Mouse (Mus musculus) liver, embryonic 15.5 days (tissue): ENCODE measurements around the gene Iars2. TPM values are rescaled to one million over a fixed set of nuclear protein-coding genes. Genes with fewer than 3 reads are reported as not detected.
A peak's percentile ranks its signal among the peaks of the same experiment; 100 is the strongest.
"Not testable (repeated sequence)": the region's sequence is repeated elsewhere in the genome, so short reads cannot be mapped to it uniquely, and the experiment has no call there.

Source experiments
- ATAC-seq: fragments of 200-750 bp; cut with Nextera tagmentation; 2 replicates; pipeline ENCODE4 v1.8.0; 2017; ENCODE audit warnings: moderate number of reproducible peaks, mild to moderate bottlenecking, moderate library complexity; ENCODE audit not compliant: insufficient read depth
- H3K27ac ChIP-seq: fragments of 300-500 bp; sonication (generic); replicated peaks from 2 replicates; pipeline ENCODE4 v1.5.1; 2015; ENCODE audit warnings: mild to moderate bottlenecking, inconsistent platforms
- H3K27me3 ChIP-seq: fragments of 300-500 bp; sonication (generic); 2 replicates; pipeline ENCODE4 v1.6.1; 2015; ENCODE audit warnings: mild to moderate bottlenecking, inconsistent platforms
- H3K36me3 ChIP-seq: fragments of 300-500 bp; sonication (generic); replicated peaks from 2 replicates; pipeline ENCODE4 v1.6.1; 2015; ENCODE audit warnings: moderate library complexity, mild to moderate bottlenecking, inconsistent platforms
- H3K4me1 ChIP-seq: fragments of 300-500 bp; sonication (generic); replicated peaks from 2 replicates; pipeline ENCODE4 v1.6.1; 2015; ENCODE audit warnings: inconsistent platforms
- H3K4me2 ChIP-seq: fragments of 300-500 bp; sonication (generic); 2 replicates; pipeline ENCODE4 v1.6.1; 2015; ENCODE audit warnings: moderate library complexity, mild to moderate bottlenecking, inconsistent platforms
- H3K4me3 ChIP-seq: fragments of 300-500 bp; sonication (generic); replicated peaks from 2 replicates; pipeline ENCODE4 v1.5.1; 2015; ENCODE audit warnings: mild to moderate bottlenecking, inconsistent platforms
- H3K9ac ChIP-seq: fragments of 300-500 bp; sonication (generic); 2 replicates; pipeline ENCODE4 v1.6.1; 2015; ENCODE audit warnings: moderate library complexity, mild to moderate bottlenecking, inconsistent platforms
- H3K9me3 ChIP-seq: fragments of 300-500 bp; sonication (generic); replicated peaks from 2 replicates; pipeline ENCODE4 v1.6.1; 2016; ENCODE audit warnings: inconsistent platforms
- WGBS: fragments of 180-500 bp; shearing (Covaris S2); methylation state at CpG from one replicate; pipeline ENCODE4 v1.1.7; 2015; ENCODE audit warnings: mixed read lengths; ENCODE audit not compliant: insufficient replicate concordance; 5-methylcytosine and 5-hydroxymethylcytosine counted together
- polyA plus RNA-seq: library from polyadenylated mRNA; unstranded; fragments of >200 nt; fragmentation: Nextera tagmentation; extraction: Ambion mirVana; gene quantifications from 2 replicates; pipeline ENCODE4 v1.2.1, GENCODE M21; 2015

The Iars2 gene
- polyA plus RNA-seq, 1 experiment from 2014 or later = 17.3 TPM

- under 1% methylated on average over 32 of the region's 32 CpGs for WGBS
- Histone ChIP-seq H3K9ac (peak within 1 kb of the TSS; percentile 60), H3K27me3 (no peaks in the 10 kb centered on the region), H3K36me3 (peaks cover 3% of the 10 kb centered on the region; the same call in 1 of the 2 replicates), H3K4me2 (peak within 1 kb of the TSS; percentile 89), H3K4me3 (peak within 1 kb of the TSS; percentile 64), H3K9me3 (no peaks in the 10 kb centered on the region), H3K27ac (peak within 1 kb of the TSS; percentile 86), H3K4me1 (peaks cover 46% of the 10 kb centered on the region)
- ATAC-seq = peak; percentile 60
Measured at GRCm38 (mm10) chr1:185331983-185332430, 2.8 kb upstream of the Iars2 start, which contains the start of gene Bpnt1. Bpnt1 (plus strand) TSS chr1:185332149.

- Histone ChIP-seq H3K4me1 (peaks cover 43% of the 10 kb centered on the region), H3K36me3 (peaks cover 9% of the 10 kb centered on the region), H3K27me3 (no peaks in the 10 kb centered on the region), H3K9me3 (no peaks in the 10 kb centered on the region), H3K4me3 (no peak overlapping the region), H3K27ac (no peak overlapping the region), H3K9ac (no peak overlapping the region), H3K4me2 (peak overlapping the region; percentile 89)
- 35% methylated on average over 5 of the region's 5 CpGs for WGBS
- no peak for ATAC-seq
Measured at GRCm38 (mm10) chr1:185331364-185331763, 2.2 kb upstream of the Iars2 start.

- 82% methylated on average over 8 of the region's 8 CpGs for WGBS
- Histone ChIP-seq H3K4me1 (peaks cover 42% of the 10 kb centered on the region), H3K27me3 (no peaks in the 10 kb centered on the region), H3K36me3 (peaks cover 22% of the 10 kb centered on the region), H3K9ac (no peak overlapping the region), H3K4me3 (peak overlapping the region; percentile 75), H3K4me2 (peak overlapping the region; percentile 77; the same call in 1 of the 2 replicates), H3K9me3 (no peaks in the 10 kb centered on the region), H3K27ac (peak overlapping the region; percentile 89)
- no peak for ATAC-seq
Measured at GRCm38 (mm10) chr1:185329851-185330250, 655 bp upstream of the Iars2 start.

- H3K4me3 ChIP-seq = peak overlapping the region; percentile 75
- peaks cover 31% of the 10 kb centered on the region for H3K4me1 ChIP-seq
- 38% methylated on average over 3 of the region's 3 CpGs for whole genome bisulfite sequencing
- peaks cover 41% of the 10 kb centered on the region for H3K36me3 ChIP-seq
- H3K4me2 ChIP-seq = peak overlapping the region; percentile 77
- not testable (repeated sequence) for H3K27me3 ChIP-seq, H3K27ac ChIP-seq, H3K9ac ChIP-seq, ATAC-seq, H3K9me3 ChIP-seq
Measured at GRCm38 (mm10) chr1:185327754-185328345, 1.3 kb downstream of the Iars2 start.

- Histone ChIP-seq H3K4me2 (no peak overlapping the region), H3K36me3 (peaks cover 63% of the 10 kb centered on the region), H3K9me3 (no peaks in the 10 kb centered on the region), H3K9ac (no peak overlapping the region), H3K4me1 (no peaks in the 10 kb centered on the region), H3K27ac (no peak overlapping the region), H3K4me3 (no peak overlapping the region), H3K27me3 (no peaks in the 10 kb centered on the region)
- WGBS = 81% methylated on average over 16 of the region's 16 CpGs
- ATAC-seq = no peak
Measured at GRCm38 (mm10) chr1:185315846-185316568, 13.2 kb downstream of the Iars2 start.

- WGBS = 81% methylated on average over 4 of the region's 4 CpGs
- no peak for ATAC-seq
- H3K36me3 ChIP-seq = peaks cover 54% of the 10 kb centered on the region
Measured at GRCm38 (mm10) chr1:185314546-185314945, 14.7 kb downstream of the Iars2 start.

GRCm38 (mm10) chr1:185311949-185312348 is 17.2 kb downstream of the Iars2 start:
- Histone ChIP-seq H3K36me3 (peaks cover 54% of the 10 kb centered on the region), H3K4me3 (no peak overlapping the region), H3K4me1 (no peaks in the 10 kb centered on the region), H3K9me3 (no peaks in the 10 kb centered on the region), H3K27me3 (no peaks in the 10 kb centered on the region), H3K9ac (no peak overlapping the region), H3K27ac (no peak overlapping the region), H3K4me2 (no peak overlapping the region)
- WGBS = 84% methylated on average over 9 of the region's 9 CpGs
- no peak for ATAC-seq

More at GRCm38 (mm10) chr1:185314546-185314945, 14.7 kb downstream of the Iars2 start:
- Histone ChIP-seq H3K9me3 (no peaks in the 10 kb centered on the region), H3K4me2 (no peak overlapping the region), H3K4me1 (no peaks in the 10 kb centered on the region), H3K4me3 (no peak overlapping the region), H3K27me3 (no peaks in the 10 kb centered on the region), H3K27ac (no peak overlapping the region), H3K9ac (no peak overlapping the region)

- Histone ChIP-seq H3K9ac (no peak overlapping the region), H3K9me3 (no peaks in the 10 kb centered on the region), H3K36me3 (peaks cover 41% of the 10 kb centered on the region), H3K27ac (no peak overlapping the region), H3K27me3 (no peaks in the 10 kb centered on the region), H3K4me3 (no peak overlapping the region), H3K4me2 (no peak overlapping the region), H3K4me1 (no peaks in the 10 kb centered on the region)
- ATAC-seq = no peak
- WGBS = 77% methylated on average over 4 of the region's 4 CpGs
Measured at GRCm38 (mm10) chr1:185308908-185309307, 20.3 kb downstream of the Iars2 start.

GRCm38 (mm10) chr1:185308334-185308733 is 20.9 kb downstream of the Iars2 start:
- H3K4me2 ChIP-seq = no peak overlapping the region
- no peaks in the 10 kb centered on the region for H3K4me1 ChIP-seq
- no peaks in the 10 kb centered on the region for H3K27me3 ChIP-seq
- no peak overlapping the region for H3K9ac ChIP-seq
- WGBS = 91% methylated on average over 2 of the region's 2 CpGs
- H3K36me3 ChIP-seq = peaks cover 35% of the 10 kb centered on the region
- no peak overlapping the region for H3K27ac ChIP-seq
- no peak overlapping the region for H3K4me3 ChIP-seq
- H3K9me3 ChIP-seq = no peaks in the 10 kb centered on the region
- no peak for ATAC-seq

GRCm38 (mm10) chr1:185307645-185308044 is 21.6 kb downstream of the Iars2 start:
- H3K4me1 ChIP-seq = no peaks in the 10 kb centered on the region
- ATAC-seq = no peak
- no peaks in the 10 kb centered on the region for H3K9me3 ChIP-seq
- no peak overlapping the region for H3K9ac ChIP-seq
- H3K4me2 ChIP-seq = no peak overlapping the region
- no peak overlapping the region for H3K27ac ChIP-seq
- 62% methylated on average over 7 of the region's 7 CpGs for WGBS
- H3K4me3 ChIP-seq = no peak overlapping the region
- H3K36me3 ChIP-seq = peaks cover 37% of the 10 kb centered on the region
- H3K27me3 ChIP-seq = no peaks in the 10 kb centered on the region

- Histone ChIP-seq H3K27ac (no peak overlapping the region), H3K4me2 (no peak overlapping the region), H3K4me3 (no peak overlapping the region), H3K9me3 (no peaks in the 10 kb centered on the region), H3K9ac (no peak overlapping the region), H3K4me1 (no peaks in the 10 kb centered on the region), H3K36me3 (peaks cover 35% of the 10 kb centered on the region), H3K27me3 (no peaks in the 10 kb centered on the region)
- no peak for ATAC-seq
- WGBS = 91% methylated on average over 12 of the region's 12 CpGs
Measured at GRCm38 (mm10) chr1:185306836-185307235, 22.4 kb downstream of the Iars2 start.
